Mouse (Mus musculus) megakaryocyte, embryonic 14.5 days (primary cell): ENCODE results near the gene Fndc8. TPM values are rescaled to one million over a fixed set of nuclear protein-coding genes. Genes with fewer than 3 reads are reported as not detected.
"Not testable (repeated sequence)": the region's sequence is repeated elsewhere in the genome, so short reads cannot be mapped to it uniquely, and the experiment has no call there.

Source experiments
- H3K27me3 ChIP-seq: replicated peaks from 2 replicates; pipeline ENCODE3; 2012; ENCODE audit warnings: inconsistent platforms
- H3K36me3 ChIP-seq: replicated peaks from 2 replicates; pipeline ENCODE3; 2012; ENCODE audit warnings: low read length, inconsistent platforms, mixed read lengths
- H3K4me1 ChIP-seq: 2 replicates; pipeline ENCODE4 v1.6.1; 2012; ENCODE audit warnings: inconsistent platforms
- H3K4me3 ChIP-seq: replicated peaks from 2 replicates; pipeline ENCODE3; 2012; ENCODE audit warnings: moderate library complexity, mild to moderate bottlenecking, inconsistent platforms
- H3K9me3 ChIP-seq: 2 replicates; pipeline ENCODE4 v1.6.1; 2012; ENCODE audit warnings: inconsistent platforms
- FLI1 ChIP-seq: IDR thresholded peaks from 2 replicates; pipeline ENCODE4 v1.6.1; 2012; ENCODE audit warnings: low read length, inconsistent platforms, mixed read lengths
- GATA1 ChIP-seq: IDR thresholded peaks from 3 replicates; pipeline ENCODE4 v1.6.1; 2012; ENCODE audit warnings: mixed read lengths, low read length, inconsistent platforms, borderline replicate concordance
- polyA plus RNA-seq: library from polyadenylated mRNA; stranded (reverse); fragments of >175 nt; gene quantifications from 2 replicates; pipeline ENCODE4 v1.2.3, GENCODE M21; 2012; ENCODE audit warnings: low replicate concordance; ENCODE audit not compliant: insufficient read depth

Fndc8 gene
- polyA plus RNA-seq, 1 experiment: not detected

- TF ChIP-seq GATA1 (no peak), FLI1 (no peak)
- peaks cover 45% of the 10 kb centered on the region for H3K27me3 ChIP-seq
- H3K9me3 ChIP-seq: no peaks in the 10 kb centered on the region
- H3K4me3 ChIP-seq: no peak overlapping the region
- peaks cover 7% of the 10 kb centered on the region for H3K36me3 ChIP-seq
- H3K4me1 ChIP-seq: peaks cover 28% of the 10 kb centered on the region
These were observed 18.9 kb downstream of the Fndc8 start for GRCm38 (mm10) chr11:82910679-82911389.

GRCm38 (mm10) chr11:82914711-82915352 is 22.9 kb downstream of the Fndc8 start:
- no peaks in the 10 kb centered on the region for H3K36me3 ChIP-seq
- no peaks in the 10 kb centered on the region for H3K9me3 ChIP-seq
- H3K4me1 ChIP-seq: peaks cover 8% of the 10 kb centered on the region
- TF ChIP-seq GATA1 (no peak), FLI1 (no peak)
- H3K4me3 ChIP-seq: peak overlapping the region; percentile 81
- H3K27me3 ChIP-seq: peaks cover 65% of the 10 kb centered on the region

DNA sequence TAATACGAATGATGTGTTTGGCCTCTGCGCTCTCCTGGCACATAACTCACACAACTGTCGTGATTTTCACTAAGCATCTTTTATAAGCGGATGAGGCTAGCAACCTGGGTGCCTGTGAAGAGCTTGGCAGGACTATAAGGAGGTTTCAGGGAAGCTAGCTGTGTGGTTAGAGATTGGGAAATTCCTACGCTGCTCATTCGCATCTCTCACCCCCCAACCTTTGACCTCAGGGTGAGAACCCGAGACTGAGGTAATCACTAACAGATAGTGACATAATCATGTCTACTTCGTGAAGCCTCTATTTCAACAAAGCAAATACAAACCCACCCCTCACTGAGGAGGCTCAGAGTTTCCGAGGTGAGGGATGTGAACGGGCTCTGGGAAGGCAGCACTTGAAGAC is 28.8 kb downstream of the Fndc8 start:
- no peak for TF ChIP-seq FLI1
- TF ChIP-seq GATA1: no peak
- Histone ChIP-seq H3K4me3 (no peak overlapping the region), H3K9me3 (no peaks in the 10 kb centered on the region), H3K36me3 (no peaks in the 10 kb centered on the region), H3K4me1 (no peaks in the 10 kb centered on the region), H3K27me3 (peaks cover 68% of the 10 kb centered on the region)

DNA sequence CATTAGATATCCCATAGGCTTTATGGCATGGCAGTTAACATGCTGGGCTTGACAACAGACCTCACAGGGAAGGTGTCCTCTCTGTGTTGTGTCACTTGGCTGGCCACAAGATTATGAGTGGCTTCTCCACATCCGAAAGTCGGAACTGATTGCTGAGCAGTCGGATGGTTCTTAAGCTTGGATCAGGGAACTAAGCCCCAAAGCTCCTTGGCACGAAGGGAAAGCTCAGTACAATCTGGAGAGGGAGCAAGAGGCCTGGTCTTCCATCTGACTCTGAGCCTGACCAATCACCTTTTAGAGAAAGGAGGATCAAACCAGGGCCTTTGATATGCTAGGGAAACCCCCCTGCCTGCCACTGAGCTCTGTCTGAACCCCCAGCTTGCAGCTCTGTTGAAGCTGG is 29.8 kb downstream of the Fndc8 start:
- no peaks in the 10 kb centered on the region for H3K36me3 ChIP-seq
- 0 out of 2 replicates have a peak, but pooled peaks cover 3% of the 10 kb centered on the region for H3K4me1 ChIP-seq
- H3K9me3 ChIP-seq: no peaks in the 10 kb centered on the region
- TF ChIP-seq FLI1: no peak
- TF ChIP-seq GATA1: no peak
- no peak overlapping the region for H3K4me3 ChIP-seq
- H3K27me3 ChIP-seq: peaks cover 76% of the 10 kb centered on the region

DNA sequence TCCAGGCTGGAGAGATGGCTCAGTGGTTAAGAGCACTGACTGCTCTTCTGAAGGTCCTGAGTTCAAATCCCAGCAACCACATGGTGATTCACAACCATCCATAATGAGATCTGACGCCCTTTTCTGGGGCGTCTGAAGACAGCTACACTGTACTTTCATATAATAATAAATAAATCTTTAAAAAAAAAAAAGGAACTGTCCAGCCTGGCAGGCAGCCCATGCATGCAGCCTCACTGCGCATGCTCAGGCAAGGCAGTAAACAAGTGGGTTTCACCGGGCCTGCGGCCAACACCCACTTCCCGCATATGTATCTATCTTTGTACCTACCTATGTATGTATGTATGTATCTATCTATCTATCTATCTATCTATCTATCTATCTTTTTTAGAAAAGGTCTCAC is 32.0 kb downstream of the Fndc8 start:
- H3K9me3 ChIP-seq: peaks cover 12% of the 10 kb centered on the region
- H3K4me1 ChIP-seq, H3K36me3 ChIP-seq, H3K4me3 ChIP-seq: not testable (repeated sequence)
- H3K27me3 ChIP-seq: peaks cover 79% of the 10 kb centered on the region

DNA sequence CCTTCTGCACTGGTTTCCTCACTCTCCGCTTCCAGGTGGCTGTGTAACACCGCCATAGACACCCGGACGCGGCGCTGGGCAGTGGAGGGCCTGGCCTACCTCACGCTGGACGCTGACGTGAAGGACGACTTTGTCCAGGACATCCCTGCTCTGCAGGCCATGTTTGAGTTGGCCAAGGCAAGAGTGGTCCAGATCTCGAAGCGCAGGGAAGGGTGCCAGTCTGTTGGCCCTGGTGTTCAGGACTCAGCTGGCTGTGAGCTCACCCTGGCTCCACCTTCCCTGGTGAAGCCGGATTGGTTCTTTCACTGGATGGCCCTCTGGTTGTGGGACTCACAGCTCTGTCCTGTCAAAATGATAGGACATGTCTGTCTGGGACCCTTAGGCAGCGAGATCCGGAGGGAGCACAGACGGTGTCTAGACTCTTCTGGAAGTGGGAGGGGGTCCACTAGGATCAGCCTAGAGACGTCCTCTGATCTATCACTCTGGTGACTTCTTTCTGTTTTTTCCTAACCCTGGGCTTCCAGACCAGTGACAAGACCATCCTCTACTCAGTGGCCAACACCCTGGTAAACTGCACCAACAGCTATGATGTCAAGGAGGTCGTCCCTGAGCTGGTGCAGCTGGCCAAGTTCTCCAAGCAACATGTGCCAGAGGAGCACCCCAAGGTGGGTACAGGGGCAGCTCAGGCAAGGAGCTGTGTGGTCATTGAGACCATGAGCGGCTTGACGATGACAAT is 37.1 kb downstream of the Fndc8 start:
- Histone ChIP-seq H3K4me1 (peaks cover 12% of the 10 kb centered on the region), H3K4me3 (no peak overlapping the region), H3K27me3 (peaks cover 71% of the 10 kb centered on the region)

GRCm38 (mm10) chr11:82929633-82929950 is 37.7 kb downstream of the Fndc8 start:
- Histone ChIP-seq H3K36me3 (no peaks in the 10 kb centered on the region), H3K27me3 (peaks cover 76% of the 10 kb centered on the region), H3K4me1 (peaks cover 12% of the 10 kb centered on the region), H3K9me3 (peaks cover 22% of the 10 kb centered on the region), H3K4me3 (no peak overlapping the region)
- no peak for TF ChIP-seq GATA1
- no peak for TF ChIP-seq FLI1

More for the DNA sequence above, 37.1 kb downstream of the Fndc8 start:
- H3K9me3 ChIP-seq: peaks cover 22% of the 10 kb centered on the region
- TF ChIP-seq GATA1: no peak
- no peak for TF ChIP-seq FLI1
- H3K36me3 ChIP-seq: no peaks in the 10 kb centered on the region

- H3K36me3 ChIP-seq, H3K4me3 ChIP-seq: not testable (repeated sequence)
- H3K27me3 ChIP-seq: peaks cover 76% of the 10 kb centered on the region
- H3K9me3 ChIP-seq: peaks cover 22% of the 10 kb centered on the region
- peaks cover 12% of the 10 kb centered on the region for H3K4me1 ChIP-seq
These were observed 38.5 kb downstream of the Fndc8 start for GRCm38 (mm10) chr11:82930391-82930955.

DNA sequence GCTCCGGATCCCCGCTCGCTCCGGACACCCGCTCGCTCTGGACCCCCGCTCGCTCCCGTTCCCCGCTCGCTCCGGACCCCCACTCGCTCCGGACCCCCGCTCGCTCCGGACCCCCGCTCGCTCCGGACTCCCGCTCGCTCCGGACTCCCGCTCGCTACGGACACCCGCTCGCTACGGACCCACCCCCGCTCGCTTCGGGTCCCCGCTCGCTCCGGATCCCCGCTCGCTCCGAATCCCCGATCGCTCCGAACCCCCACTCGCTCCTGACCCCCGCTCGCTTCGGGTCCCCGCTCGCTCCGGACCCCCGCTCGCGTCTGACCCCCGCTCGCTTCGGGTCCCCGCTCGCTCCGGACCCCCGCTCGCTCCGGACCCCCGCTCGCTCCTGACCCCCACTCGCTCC is 39.2 kb downstream of the Fndc8 start:
- not testable (repeated sequence) for H3K36me3 ChIP-seq
- peaks cover 76% of the 10 kb centered on the region for H3K27me3 ChIP-seq
- H3K4me1 ChIP-seq: peaks cover 11% of the 10 kb centered on the region
- H3K9me3 ChIP-seq: peaks cover 22% of the 10 kb centered on the region
- H3K4me3 ChIP-seq: peak overlapping the region; percentile 23

- Histone ChIP-seq H3K27me3 (peaks cover 77% of the 10 kb centered on the region), H3K9me3 (peaks cover 22% of the 10 kb centered on the region), H3K4me3 (peak overlapping the region; percentile 78)
- H3K36me3 ChIP-seq, H3K4me1 ChIP-seq: not testable (repeated sequence)
These were observed 39.9 kb downstream of the Fndc8 start for GRCm38 (mm10) chr11:82931671-82932450.
